In genomic region chr11:46268991-46269390, GRCm38 (mm10) we compare ENCODE assay signal across 8 mouse cellular contexts. TPM values are rescaled to one million over a fixed set of nuclear protein-coding genes. Genes with fewer than 3 reads are reported as not detected.
DNase-seq lines count a peak whose midpoint lies in the region; ATAC-seq and TF ChIP-seq lines count a peak whose summit lies in the region.

No protein-coding gene starts in this region.

- peak overlapping the region; percentile 49; the same call in 1 of the 2 replicates for H3K27ac ChIP-seq in layer of hippocampus, adult 2 months

- ATAC-seq in cerebellum, adult (ENCODE audit: insufficient number of reproducible peaks, low FRiP score, low TSS enrichment) = 0 out of 2 replicates have a peak, but pooled peaks have one; percentile 46
- peak; percentile 88 for ATAC-seq in common myeloid progenitor, adult 5-6 weeks (replicated peaks; ENCODE audit: low read depth, poor library complexity, severe bottlenecking)
- ATAC-seq in granulocyte monocyte progenitor cell, adult 5-6 weeks (replicated peaks; ENCODE audit: poor library complexity, severe bottlenecking) = peak; percentile 80

- TF ChIP-seq CTCF in layer of hippocampus, adult 2 months (conservative IDR thresholded peaks at IDR 0.05) = peak; percentile 93

- no peak for DNase-seq in cerebellum, adult 11-12 months
- peak; percentile 50 for DNase-seq in R1 (ENCODE audit: low read depth, low spot score)
- peak; percentile 46 to 69 for DNase-seq in layer of hippocampus, adult 2 months (ENCODE audit: low spot score in 2 of 2)
- DNase-seq in lung, postnatal 25 days (ENCODE audit: low spot score) = peak; percentile 18
- peak; percentile 63 for DNase-seq in right cerebral cortex, adult 18-20 months

- no peak overlapping the region for H3K4me3 ChIP-seq in layer of hippocampus, adult 2 months

RNA-seq across cellular contexts. Expression of gene Fndc9, which starts 33.7 kb away (rescaled TPM):
- total RNA-seq in common myeloid progenitor, adult 5-6 weeks (2017) = 0.23 TPM in 1 of 2 replicates, not detected in the other
- total RNA-seq in granulocyte monocyte progenitor cell, adult 5-6 weeks (2014; fragmentation: Nextera tagmentation) = not detected in 2 replicates
- not detected in 2 replicates for total RNA-seq in granulocyte monocyte progenitor cell, adult 5-6 weeks (2017)
- total RNA-seq in layer of hippocampus, adult 2 months (2021) = 1 to 10 TPM in 1 of 2 experiments, under 1 TPM in 1; 0.72 to 1.0 TPM

RNA-seq across cellular contexts. Expression of gene Cyfip2, which starts 43.7 kb away (rescaled TPM):
- total RNA-seq in common myeloid progenitor, adult 5-6 weeks (2017) = 52.5 and 69.0 TPM in 2 replicates
- total RNA-seq in granulocyte monocyte progenitor cell, adult 5-6 weeks (2014; fragmentation: Nextera tagmentation) = 92.3 and 106 TPM in 2 replicates
- total RNA-seq in granulocyte monocyte progenitor cell, adult 5-6 weeks (2017) = 43.2 and 55.8 TPM in 2 replicates
- 100 to 1,000 TPM; 530 to 540 TPM for total RNA-seq in layer of hippocampus, adult 2 months (2021)
